Mouse (Mus musculus): ENCODE measurements around the gene Itpr1. TPM values are rescaled to one million over a fixed set of nuclear protein-coding genes. Genes with fewer than 3 reads are reported as not detected.

Itpr1 gene
- polyA plus RNA-seq, 1 experiment from 2014 or later = 16.7 TPM

DNA sequence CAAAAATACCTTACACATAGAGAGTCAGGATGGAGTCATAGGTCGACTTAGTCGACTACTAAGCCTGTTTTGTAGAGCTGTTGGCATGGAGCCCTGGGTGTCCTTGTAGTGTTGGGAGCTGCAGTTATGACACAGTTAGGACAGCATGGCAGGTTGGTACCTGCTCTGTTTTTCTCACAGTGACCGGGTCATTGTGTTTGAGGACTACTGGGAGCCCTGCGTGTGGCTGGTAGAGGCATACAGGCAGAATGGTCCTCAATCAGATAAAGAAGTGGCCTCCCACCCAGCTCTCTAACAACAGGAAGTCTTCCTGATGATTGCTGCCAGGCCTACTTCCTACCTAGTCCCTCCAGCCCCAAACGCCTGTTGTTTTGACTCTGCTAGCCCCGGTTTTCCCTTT is 20.2 kb downstream of the Itpr1 start:
- no peaks in the 10 kb centered on the region for H3K36me3 ChIP-seq (ENCODE audit: control insufficient read depth, insufficient read depth, low read length)
- peak overlapping the region; percentile 46; the same call in 1 of the 2 replicates for H3K27ac ChIP-seq (ENCODE audit: low read depth, low read length)
- H3K4me1 ChIP-seq (ENCODE audit: control insufficient read depth, insufficient read depth, low read length) = peaks cover 54% of the 10 kb centered on the region
- WGBS (ENCODE audit: insufficient replicate concordance) = 15% methylated on average over 6 of the region's 6 CpGs
- no peak; the same call in 1 of the 2 replicates for ATAC-seq (replicated peaks; ENCODE audit: insufficient number of reproducible peaks, low FRiP score, low TSS enrichment)
- no peak overlapping the region for H3K4me3 ChIP-seq (ENCODE audit: low read depth, low read length)
- H3K9me3 ChIP-seq (replicated peaks; ENCODE audit: control insufficient read depth, low read length) = no peaks in the 10 kb centered on the region
- H3K4me2 ChIP-seq = no peak overlapping the region
- H3K27me3 ChIP-seq (ENCODE audit: control insufficient read depth, insufficient read depth, low read length) = no peaks in the 10 kb centered on the region
- no peak overlapping the region for H3K9ac ChIP-seq (ENCODE audit: low read depth, low read length)

DNA sequence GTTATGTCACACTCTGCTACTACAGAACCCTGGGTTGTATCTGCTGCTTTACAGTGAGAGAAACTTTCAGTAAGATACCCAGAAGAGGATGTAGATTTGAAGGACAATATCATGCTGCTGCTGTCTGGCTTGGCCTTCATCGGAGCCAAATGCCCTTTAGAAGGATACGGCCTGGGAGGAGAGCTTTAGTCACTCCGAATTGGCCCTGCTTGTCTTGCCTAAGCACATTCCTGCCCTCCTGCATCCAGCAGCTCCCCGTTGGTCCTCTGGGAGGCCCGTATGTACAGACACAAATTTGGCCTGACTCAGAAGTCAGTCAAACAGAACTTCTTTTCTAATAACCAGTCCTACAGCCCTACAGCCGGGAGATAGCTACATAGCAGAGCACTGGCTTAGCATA is 21.6 kb downstream of the Itpr1 start:
- 48% methylated on average over 6 of the region's 6 CpGs for WGBS (ENCODE audit: insufficient replicate concordance)
- Histone ChIP-seq H3K4me3 (ENCODE audit: low read depth, low read length) (no peak overlapping the region), H3K27me3 (ENCODE audit: control insufficient read depth, insufficient read depth, low read length) (no peaks in the 10 kb centered on the region), H3K27ac (ENCODE audit: low read depth, low read length) (no peak overlapping the region), H3K4me1 (ENCODE audit: control insufficient read depth, insufficient read depth, low read length) (peaks cover 63% of the 10 kb centered on the region), H3K4me2 (no peak overlapping the region), H3K36me3 (ENCODE audit: control insufficient read depth, insufficient read depth, low read length) (no peaks in the 10 kb centered on the region), H3K9me3 (replicated peaks; ENCODE audit: control insufficient read depth, low read length) (no peaks in the 10 kb centered on the region), H3K9ac (ENCODE audit: low read depth, low read length) (no peak overlapping the region)
- ATAC-seq (replicated peaks; ENCODE audit: insufficient number of reproducible peaks, low FRiP score, low TSS enrichment) = no peak

GRCm38 (mm10) chr6:108235680-108236123 is 22.8 kb downstream of the Itpr1 start:
- no peaks in the 10 kb centered on the region for H3K9me3 ChIP-seq (replicated peaks; ENCODE audit: control insufficient read depth, low read length)
- ATAC-seq (replicated peaks; ENCODE audit: insufficient number of reproducible peaks, low FRiP score, low TSS enrichment) = no peak
- H3K36me3 ChIP-seq (ENCODE audit: control insufficient read depth, insufficient read depth, low read length) = no peaks in the 10 kb centered on the region
- WGBS (ENCODE audit: insufficient replicate concordance) = 18% methylated on average over 13 of the region's 13 CpGs
- peak overlapping the region; percentile 82 for H3K27ac ChIP-seq (ENCODE audit: low read depth, low read length)
- H3K4me3 ChIP-seq (ENCODE audit: low read depth, low read length) = no peak overlapping the region
- H3K4me1 ChIP-seq (ENCODE audit: control insufficient read depth, insufficient read depth, low read length) = peaks cover 63% of the 10 kb centered on the region
- H3K27me3 ChIP-seq (ENCODE audit: control insufficient read depth, insufficient read depth, low read length) = no peaks in the 10 kb centered on the region
- peak overlapping the region; percentile 31; the same call in 1 of the 2 replicates for H3K9ac ChIP-seq (ENCODE audit: low read depth, low read length)
- H3K4me2 ChIP-seq = peak overlapping the region; percentile 31

DNA sequence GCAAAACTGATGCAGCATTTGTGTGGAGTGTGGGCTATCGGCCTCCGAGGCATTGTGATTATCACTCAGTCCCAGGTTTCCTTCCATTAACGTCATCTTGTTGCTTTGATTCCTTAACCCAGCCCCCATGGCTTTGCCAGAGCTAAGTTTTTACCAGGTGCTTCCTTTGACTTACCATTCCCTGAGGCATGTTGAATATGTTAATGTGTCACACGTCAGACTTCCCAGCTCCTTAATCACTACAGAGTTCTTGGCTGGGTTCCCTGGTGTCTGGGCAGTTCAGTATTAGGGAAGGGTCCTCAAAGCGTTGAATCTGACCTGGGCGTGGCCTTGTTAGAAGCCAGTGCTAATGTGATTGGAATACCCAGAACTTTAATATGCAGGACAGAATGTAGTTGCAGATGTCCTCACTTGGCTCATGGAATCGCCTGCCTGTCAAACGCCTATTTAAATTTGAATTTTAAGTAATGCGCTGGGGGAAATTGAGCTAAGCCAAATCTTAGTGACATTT is 23.6 kb downstream of the Itpr1 start:
- 58% methylated on average over 9 of the region's 9 CpGs for WGBS (ENCODE audit: insufficient replicate concordance)
- H3K36me3 ChIP-seq (ENCODE audit: control insufficient read depth, insufficient read depth, low read length) = no peaks in the 10 kb centered on the region
- peaks cover 63% of the 10 kb centered on the region for H3K4me1 ChIP-seq (ENCODE audit: control insufficient read depth, insufficient read depth, low read length)
- H3K27ac ChIP-seq (ENCODE audit: low read depth, low read length) = peak overlapping the region; percentile 82; the same call in 1 of the 2 replicates
- ATAC-seq (replicated peaks; ENCODE audit: insufficient number of reproducible peaks, low FRiP score, low TSS enrichment) = no peak; the same call in 1 of the 2 replicates
- H3K27me3 ChIP-seq (ENCODE audit: control insufficient read depth, insufficient read depth, low read length) = no peaks in the 10 kb centered on the region
- no peak overlapping the region for H3K9ac ChIP-seq (ENCODE audit: low read depth, low read length)
- H3K9me3 ChIP-seq (replicated peaks; ENCODE audit: control insufficient read depth, low read length) = no peaks in the 10 kb centered on the region
- no peak overlapping the region for H3K4me3 ChIP-seq (ENCODE audit: low read depth, low read length)
- H3K4me2 ChIP-seq = peak overlapping the region; percentile 31; the same call in 1 of the 2 replicates

DNA sequence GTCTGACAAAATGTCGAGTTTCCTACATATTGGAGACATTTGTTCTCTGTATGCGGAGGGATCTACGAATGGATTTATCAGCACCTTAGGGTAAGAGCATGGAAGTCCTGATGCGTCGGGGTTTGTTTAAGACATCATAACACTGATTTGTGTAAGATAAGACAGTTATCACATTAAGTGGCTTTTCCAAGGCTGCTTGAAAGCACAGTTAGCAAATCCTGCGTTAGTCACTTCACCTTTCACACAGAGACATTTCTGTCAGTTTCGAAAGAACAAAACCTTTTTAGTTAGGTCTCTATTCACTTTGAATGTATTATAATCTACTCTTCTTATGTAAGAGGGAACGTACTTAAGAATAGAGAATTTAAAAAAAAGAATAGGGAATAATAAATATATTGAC is 24.1 kb downstream of the Itpr1 start:
- Histone ChIP-seq H3K4me2 (no peak overlapping the region), H3K36me3 (ENCODE audit: control insufficient read depth, insufficient read depth, low read length) (no peaks in the 10 kb centered on the region), H3K4me3 (ENCODE audit: low read depth, low read length) (no peak overlapping the region), H3K9ac (ENCODE audit: low read depth, low read length) (no peak overlapping the region), H3K4me1 (ENCODE audit: control insufficient read depth, insufficient read depth, low read length) (peaks cover 59% of the 10 kb centered on the region), H3K27ac (ENCODE audit: low read depth, low read length) (no peak overlapping the region), H3K9me3 (replicated peaks; ENCODE audit: control insufficient read depth, low read length) (no peaks in the 10 kb centered on the region), H3K27me3 (ENCODE audit: control insufficient read depth, insufficient read depth, low read length) (no peaks in the 10 kb centered on the region)
- no peak for ATAC-seq (replicated peaks; ENCODE audit: insufficient number of reproducible peaks, low FRiP score, low TSS enrichment)
- WGBS (ENCODE audit: insufficient replicate concordance) = 70% methylated on average over 8 of the region's 8 CpGs

- no peak overlapping the region for H3K4me2 ChIP-seq
- peaks cover 56% of the 10 kb centered on the region for H3K4me1 ChIP-seq (ENCODE audit: control insufficient read depth, insufficient read depth, low read length)
- H3K36me3 ChIP-seq (ENCODE audit: control insufficient read depth, insufficient read depth, low read length) = no peaks in the 10 kb centered on the region
- no peaks in the 10 kb centered on the region for H3K9me3 ChIP-seq (replicated peaks; ENCODE audit: control insufficient read depth, low read length)
- H3K4me3 ChIP-seq (ENCODE audit: low read depth, low read length) = no peak overlapping the region
- H3K9ac ChIP-seq (ENCODE audit: low read depth, low read length) = no peak overlapping the region
- H3K27me3 ChIP-seq (ENCODE audit: control insufficient read depth, insufficient read depth, low read length) = no peaks in the 10 kb centered on the region
- ATAC-seq (replicated peaks; ENCODE audit: insufficient number of reproducible peaks, low FRiP score, low TSS enrichment) = no peak
- H3K27ac ChIP-seq (ENCODE audit: low read depth, low read length) = peak overlapping the region; percentile 10; the same call in 1 of the 2 replicates
- 51% methylated on average over 8 of the region's 8 CpGs for WGBS (ENCODE audit: insufficient replicate concordance)
Measured at GRCm38 (mm10) chr6:108237585-108237984, 24.7 kb downstream of the Itpr1 start.

- ATAC-seq (replicated peaks; ENCODE audit: insufficient number of reproducible peaks, low FRiP score, low TSS enrichment) = no peak
- Histone ChIP-seq H3K36me3 (ENCODE audit: control insufficient read depth, insufficient read depth, low read length) (no peaks in the 10 kb centered on the region), H3K4me3 (ENCODE audit: low read depth, low read length) (no peak overlapping the region), H3K4me1 (ENCODE audit: control insufficient read depth, insufficient read depth, low read length) (peaks cover 52% of the 10 kb centered on the region), H3K9ac (ENCODE audit: low read depth, low read length) (no peak overlapping the region), H3K27ac (ENCODE audit: low read depth, low read length) (0 out of 2 replicates have a peak overlapping the region, but pooled peaks have one; percentile 16), H3K4me2 (no peak overlapping the region), H3K27me3 (ENCODE audit: control insufficient read depth, insufficient read depth, low read length) (no peaks in the 10 kb centered on the region), H3K9me3 (replicated peaks; ENCODE audit: control insufficient read depth, low read length) (no peaks in the 10 kb centered on the region)
- 61% methylated on average over 4 of the region's 4 CpGs for WGBS (ENCODE audit: insufficient replicate concordance)
Measured at GRCm38 (mm10) chr6:108238011-108238410, 25.1 kb downstream of the Itpr1 start.

DNA sequence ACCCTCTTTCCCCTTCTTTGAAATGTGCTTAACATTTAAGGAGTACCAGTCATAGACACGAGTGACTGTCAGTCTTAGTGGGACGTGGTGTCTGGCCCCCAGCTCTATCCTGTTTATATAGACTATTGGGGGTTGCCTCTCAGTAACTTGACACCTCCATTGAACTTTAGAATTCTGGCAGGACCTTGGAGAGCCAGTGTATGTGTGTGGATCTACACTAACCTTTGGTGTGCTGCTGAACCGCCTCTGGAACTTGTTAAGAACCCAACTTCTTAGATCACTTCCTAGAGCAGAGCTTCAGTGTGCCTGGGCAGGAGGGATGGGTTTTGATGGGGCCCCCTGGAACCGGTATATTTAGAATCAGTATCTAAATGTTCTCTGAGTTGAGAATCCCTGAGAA is 26.2 kb downstream of the Itpr1 start:
- no peak for ATAC-seq (replicated peaks; ENCODE audit: insufficient number of reproducible peaks, low FRiP score, low TSS enrichment)
- Histone ChIP-seq H3K27ac (ENCODE audit: low read depth, low read length) (no peak overlapping the region), H3K4me1 (ENCODE audit: control insufficient read depth, insufficient read depth, low read length) (peaks cover 45% of the 10 kb centered on the region), H3K9me3 (replicated peaks; ENCODE audit: control insufficient read depth, low read length) (no peaks in the 10 kb centered on the region), H3K4me2 (no peak overlapping the region), H3K27me3 (ENCODE audit: control insufficient read depth, insufficient read depth, low read length) (no peaks in the 10 kb centered on the region), H3K4me3 (ENCODE audit: low read depth, low read length) (no peak overlapping the region), H3K36me3 (ENCODE audit: control insufficient read depth, insufficient read depth, low read length) (no peaks in the 10 kb centered on the region), H3K9ac (ENCODE audit: low read depth, low read length) (no peak overlapping the region)
- WGBS (ENCODE audit: insufficient replicate concordance) = 37% methylated on average over 4 of the region's 4 CpGs

DNA sequence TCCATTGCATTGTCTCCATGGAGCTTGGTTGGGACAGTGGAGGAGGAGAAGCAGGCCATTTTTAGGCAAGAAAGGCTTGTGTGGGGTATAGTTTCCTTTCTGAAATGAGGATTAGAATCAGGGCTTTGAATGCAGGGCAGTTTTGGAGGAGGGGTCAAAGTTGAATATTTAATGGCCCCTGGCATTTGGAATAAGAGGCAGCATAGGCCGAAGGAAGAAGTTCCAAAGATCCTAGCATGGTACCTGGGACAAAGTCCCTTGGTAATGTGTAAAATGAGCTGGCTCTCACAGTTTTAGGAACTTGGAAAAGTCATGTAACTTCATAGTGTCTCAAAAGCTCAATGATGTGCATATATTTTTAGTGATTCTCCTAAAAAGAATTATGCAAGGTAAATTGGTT is 27.1 kb downstream of the Itpr1 start:
- H3K4me3 ChIP-seq (ENCODE audit: low read depth, low read length) = no peak overlapping the region
- H3K4me1 ChIP-seq (ENCODE audit: control insufficient read depth, insufficient read depth, low read length) = peaks cover 36% of the 10 kb centered on the region
- H3K9me3 ChIP-seq (replicated peaks; ENCODE audit: control insufficient read depth, low read length) = no peaks in the 10 kb centered on the region
- H3K36me3 ChIP-seq (ENCODE audit: control insufficient read depth, insufficient read depth, low read length) = no peaks in the 10 kb centered on the region
- H3K27me3 ChIP-seq (ENCODE audit: control insufficient read depth, insufficient read depth, low read length) = no peaks in the 10 kb centered on the region
- no peak overlapping the region for H3K27ac ChIP-seq (ENCODE audit: low read depth, low read length)
- no peak overlapping the region for H3K9ac ChIP-seq (ENCODE audit: low read depth, low read length)
- no peak for ATAC-seq (replicated peaks; ENCODE audit: insufficient number of reproducible peaks, low FRiP score, low TSS enrichment)
- 81% methylated on average over 1 of the region's 1 CpGs for WGBS (ENCODE audit: insufficient replicate concordance)
- no peak overlapping the region for H3K4me2 ChIP-seq
